Mouse (Mus musculus) urinary bladder, postnatal 25 days (tissue): ENCODE data around the gene Reep1.

Source experiments
- DNase-seq: peaks from one replicate; pipeline ENCODE4 v3.0.0; 2022; ENCODE audit warnings: low spot score

Reep1 gene

DNA sequence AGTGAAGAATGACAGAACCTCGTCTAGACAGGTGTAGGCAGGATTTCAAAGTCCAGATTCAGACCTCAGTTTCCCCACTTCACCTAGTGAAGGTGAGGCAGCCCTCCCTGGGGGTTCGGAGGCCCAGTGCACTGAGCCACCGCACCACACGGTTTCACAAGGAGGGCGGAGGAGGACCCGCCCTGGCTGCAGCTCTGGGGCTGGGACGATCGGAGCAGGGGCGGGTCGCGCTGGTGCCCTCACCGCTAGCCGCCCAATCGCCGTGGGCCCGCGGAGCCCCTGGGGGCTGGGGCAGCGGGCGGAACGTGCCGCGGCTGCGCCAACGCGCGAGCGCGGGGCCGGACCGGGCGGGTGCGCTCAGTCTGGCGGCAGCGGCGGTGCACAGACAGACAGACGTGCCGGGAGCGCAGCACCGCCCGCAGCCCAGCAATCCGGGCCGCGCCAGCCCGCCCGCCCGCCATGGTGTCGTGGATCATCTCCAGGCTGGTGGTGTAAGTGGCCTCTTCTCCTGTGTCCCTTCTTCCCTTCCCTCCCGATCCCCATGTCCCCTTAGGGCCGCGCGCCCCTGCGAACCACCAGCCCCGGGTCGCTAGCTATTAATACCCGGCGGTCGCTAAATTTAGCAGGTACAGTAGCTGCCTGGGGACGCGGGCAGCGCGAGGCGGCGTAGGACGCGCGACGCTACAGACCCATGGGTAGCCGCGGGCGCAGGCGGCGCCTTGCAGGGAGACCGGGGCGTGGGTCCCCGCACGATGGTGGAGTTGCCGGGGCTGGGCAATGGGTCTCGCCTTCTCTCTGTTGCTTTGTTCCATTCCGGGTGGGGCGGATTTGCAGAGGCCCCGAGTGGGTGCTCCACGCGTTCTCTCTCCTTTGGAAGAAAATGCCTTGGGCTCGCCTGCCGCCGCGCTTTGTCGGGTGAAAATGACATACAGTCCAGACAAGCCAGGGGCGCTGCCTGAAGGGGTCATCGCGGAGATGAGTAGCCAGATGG lies at the start of gene Reep1:
Gene Reep1, plus strand, starts transcription at position 51 of the 991 bp plus-strand sequence.
- DNase-seq, result peak; percentile 19

DNA sequence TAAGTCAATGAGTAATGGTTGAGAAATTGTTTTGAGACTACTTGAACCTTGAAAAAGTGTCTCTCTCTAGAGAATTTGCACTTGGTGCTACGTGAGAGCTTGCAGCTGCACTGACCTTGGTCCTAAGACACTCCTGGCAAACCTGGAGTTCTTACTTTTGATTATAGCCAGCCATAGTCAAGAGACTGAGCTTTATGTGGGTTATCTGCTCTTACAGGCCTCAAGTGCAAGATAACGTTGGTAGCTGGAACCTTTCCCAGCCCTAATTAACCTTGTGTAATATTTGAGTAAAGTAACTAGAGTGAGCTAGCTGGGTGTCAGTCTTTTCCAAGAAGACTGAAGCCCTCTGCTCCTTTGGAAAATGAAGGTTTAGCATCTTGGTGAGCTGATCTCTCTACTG lies 49.1 kb upstream of the Reep1 start:
- DNase-seq, result no peak

DNA sequence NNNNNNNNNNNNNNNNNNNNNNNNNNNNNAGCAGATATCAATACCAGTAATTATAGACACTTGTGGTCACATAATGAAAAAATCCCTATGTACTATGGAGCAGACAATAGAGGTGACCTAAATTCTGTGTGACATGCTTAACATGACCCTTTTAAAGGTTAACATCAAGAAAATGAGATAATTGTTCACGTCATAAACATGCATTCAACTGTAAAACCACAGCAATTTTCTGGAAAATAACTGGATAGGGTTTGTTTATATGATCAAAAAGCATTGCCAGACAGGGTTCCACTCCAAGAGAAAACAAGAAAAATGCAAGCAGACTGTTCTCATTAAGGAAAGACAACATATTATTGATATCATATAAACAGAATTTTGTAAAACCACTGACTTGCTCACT lies 42.9 kb upstream of the Reep1 start:
- DNase-seq, result no peak

DNA sequence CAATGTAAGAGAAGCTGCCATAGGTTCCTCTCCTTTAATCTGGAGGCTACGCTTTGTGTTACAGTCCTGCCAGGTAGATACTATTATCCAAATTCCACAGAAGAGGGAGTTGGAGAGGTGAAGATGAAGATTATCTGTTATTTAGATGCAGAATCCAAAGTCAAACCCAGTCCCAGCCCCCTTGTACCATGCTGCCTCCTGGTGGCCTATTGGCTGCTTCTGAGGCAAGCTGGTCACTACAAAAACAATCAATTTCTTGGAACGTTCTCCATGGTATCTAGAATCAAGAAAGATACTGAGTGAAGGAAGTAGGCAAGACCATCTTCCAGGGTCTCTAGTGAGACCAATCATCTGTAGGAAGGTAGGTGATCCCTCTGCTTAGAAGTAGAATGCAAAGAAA lies 34.2 kb upstream of the Reep1 start:
- DNase-seq, result peak; percentile 15

DNA sequence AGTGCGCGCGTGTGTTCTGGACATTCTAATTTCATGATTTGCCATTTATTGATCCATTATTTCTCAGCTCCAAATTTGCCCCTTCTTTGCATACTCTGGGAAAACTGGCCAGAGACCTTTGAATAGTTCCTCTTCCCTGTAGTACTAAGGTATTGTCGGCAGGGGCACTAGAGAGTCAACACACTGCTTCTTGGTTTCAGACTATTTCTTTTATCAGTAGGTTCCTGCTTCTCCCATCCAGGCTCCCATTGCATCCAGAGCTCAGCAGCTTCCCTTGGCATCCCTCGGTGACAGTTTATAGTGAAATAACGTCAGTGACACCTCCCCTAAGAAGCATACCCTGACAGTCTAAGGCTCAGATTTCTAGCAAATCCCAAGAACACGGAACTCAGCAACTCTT lies 28.5 kb upstream of the Reep1 start:
- DNase-seq, result no peak

DNA sequence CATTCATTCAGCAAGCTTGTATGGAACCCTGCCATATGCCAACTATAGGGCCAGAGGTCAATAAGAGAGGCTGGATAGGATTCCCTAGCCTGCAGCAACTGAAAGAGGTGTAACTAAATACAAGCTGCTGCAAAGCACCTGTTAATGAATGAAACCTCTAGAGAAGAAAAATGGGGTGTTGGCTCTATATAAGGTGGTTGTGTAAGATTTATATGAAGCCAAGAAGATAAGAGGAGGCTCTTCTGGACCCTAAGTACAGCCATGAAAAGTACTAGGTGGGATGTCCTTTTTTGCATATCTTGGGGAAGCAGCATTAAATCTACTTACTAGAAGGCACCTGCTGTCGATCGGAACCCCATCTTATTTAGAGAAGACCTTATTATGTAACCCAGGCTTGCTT lies 12.2 kb upstream of the Reep1 start:
- no peak for DNase-seq

DNA sequence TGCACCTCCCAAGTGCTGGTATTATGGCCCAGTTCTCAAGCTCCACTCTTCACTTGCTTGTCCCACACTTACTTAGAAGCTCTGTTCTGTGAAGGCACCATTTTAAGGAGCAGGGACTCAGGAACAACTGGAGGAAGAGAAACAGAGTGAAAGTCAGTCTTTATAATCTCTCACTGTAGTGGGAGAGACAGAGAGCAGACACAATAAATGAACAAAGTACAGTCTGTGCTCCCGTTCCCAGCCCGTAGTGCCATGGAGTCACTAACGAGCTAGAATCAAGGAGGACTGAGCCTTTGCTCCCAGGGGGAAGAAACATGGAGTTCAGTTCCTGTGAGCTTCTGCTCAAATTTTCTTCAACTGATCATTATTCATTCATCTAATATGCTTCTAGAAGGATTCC lies 11.8 kb upstream of the Reep1 start:
- no peak for DNase-seq

DNA sequence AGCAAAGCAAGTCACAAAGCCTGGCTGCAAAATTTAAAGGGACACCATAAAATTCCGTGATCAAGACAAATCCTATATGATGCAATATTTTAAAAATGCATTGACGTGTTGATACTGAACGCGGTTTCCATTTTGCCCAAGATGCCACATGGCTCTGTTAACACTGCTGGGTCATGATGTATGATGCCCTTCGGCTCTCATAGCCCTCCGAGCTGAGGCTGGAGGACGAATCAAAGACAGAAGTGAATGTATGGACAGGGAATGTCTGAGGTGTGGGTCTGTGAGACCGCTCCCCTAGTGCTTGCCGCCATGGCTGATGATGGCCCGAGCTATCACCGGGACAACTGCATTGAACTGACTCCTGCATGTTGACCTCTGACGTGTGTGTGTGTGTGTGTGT lies 490 bp upstream of the Reep1 start:
- no peak for DNase-seq

DNA sequence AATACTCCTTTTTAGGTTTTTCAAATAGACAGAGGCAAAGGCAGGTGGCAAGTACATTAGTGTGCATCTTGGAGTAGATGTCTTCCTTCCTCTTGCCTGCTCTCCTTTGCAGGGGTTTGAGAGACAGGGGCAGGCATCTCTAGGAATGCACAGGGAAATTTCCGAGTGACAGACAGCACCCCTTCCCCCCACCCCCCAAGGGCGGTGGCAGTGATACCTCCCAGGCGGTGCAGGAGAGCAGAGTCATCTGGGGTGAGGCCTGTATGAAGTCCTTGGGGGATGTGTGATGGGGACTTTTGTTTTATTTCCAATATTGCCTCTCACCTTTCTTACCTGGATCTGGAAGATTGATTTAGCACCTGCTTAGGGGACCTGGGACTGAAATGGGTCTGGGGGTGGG lies 1.2 kb downstream of the Reep1 start:
- DNase-seq, result no peak

DNA sequence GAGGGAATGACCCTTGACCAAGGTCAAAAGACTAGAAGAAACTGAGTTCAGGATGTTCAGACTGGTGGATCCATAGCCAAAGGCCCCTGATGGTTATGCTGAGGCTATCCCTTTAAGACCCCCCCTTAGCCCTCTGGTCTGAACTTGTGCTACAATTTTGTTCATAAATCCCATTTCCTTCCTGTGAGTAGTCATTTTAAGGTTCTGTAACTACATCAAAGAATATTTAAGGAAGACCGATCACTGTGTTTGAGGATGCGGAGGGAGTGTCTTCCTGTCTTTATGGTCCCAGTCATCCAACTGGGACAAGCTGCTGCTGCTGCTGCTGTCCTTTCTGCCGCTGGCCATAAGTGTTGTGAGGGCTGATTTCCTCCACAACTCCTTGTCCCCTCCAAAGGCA lies 3.0 kb downstream of the Reep1 start:
- no peak for DNase-seq

DNA sequence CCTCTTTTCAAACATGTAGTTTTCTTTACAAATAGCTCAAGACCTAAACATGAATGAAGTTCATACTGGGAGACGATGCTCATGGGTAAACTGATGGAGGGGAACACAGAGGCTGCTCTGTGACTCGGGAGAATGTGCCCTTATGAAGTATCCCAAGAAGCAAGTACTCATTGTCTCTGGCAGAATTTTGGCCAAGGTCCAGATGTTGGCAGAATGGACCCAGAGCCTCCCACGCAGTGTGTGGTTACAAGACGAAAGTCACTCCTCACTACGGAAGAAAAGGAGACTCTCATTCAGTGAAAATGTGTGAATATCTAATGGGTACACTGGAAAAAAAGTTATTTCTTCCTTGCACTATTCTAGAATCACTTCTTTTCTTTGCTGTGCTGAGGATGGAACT lies 3.8 kb downstream of the Reep1 start:
- no peak for DNase-seq

DNA sequence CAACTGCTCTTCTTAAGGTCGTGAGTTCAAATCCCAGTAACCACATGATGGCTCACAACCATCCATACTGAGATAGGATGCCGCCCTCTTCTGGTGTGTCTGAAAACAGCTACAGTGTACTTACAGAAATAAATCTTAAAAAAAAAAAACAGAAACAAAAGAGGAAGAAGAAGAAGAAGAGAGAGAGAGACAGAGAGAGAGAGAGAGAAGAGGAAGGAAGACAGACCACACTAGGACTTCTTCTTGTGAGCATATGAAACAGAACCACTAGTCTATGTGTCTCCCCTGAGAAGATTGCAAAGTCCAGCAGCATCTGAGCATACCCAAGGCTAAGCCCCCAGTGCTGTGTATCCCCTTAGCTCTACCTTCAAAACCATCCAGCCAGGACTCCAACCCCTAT lies 6.2 kb downstream of the Reep1 start:
- no peak for DNase-seq

DNA sequence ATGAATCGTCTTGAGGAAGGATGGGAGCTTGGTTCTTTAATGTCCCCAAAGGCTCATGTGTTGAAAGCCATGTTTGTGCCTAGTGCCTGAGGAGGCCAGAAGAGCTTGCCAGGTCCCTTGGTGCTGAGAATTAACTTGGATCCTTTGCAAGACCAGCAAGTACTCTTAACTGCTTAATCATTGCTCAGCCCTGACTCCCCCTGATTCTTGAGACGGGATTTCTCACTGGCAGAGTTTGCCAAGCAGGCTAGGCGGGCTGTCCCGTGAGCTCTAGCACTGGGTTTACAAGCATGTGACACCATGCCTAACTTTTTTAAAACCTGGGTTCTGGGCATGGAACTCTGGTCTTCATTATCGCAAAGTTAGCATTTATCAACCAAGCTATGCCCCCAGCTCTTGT lies 7.6 kb downstream of the Reep1 start:
- DNase-seq, result no peak

DNA sequence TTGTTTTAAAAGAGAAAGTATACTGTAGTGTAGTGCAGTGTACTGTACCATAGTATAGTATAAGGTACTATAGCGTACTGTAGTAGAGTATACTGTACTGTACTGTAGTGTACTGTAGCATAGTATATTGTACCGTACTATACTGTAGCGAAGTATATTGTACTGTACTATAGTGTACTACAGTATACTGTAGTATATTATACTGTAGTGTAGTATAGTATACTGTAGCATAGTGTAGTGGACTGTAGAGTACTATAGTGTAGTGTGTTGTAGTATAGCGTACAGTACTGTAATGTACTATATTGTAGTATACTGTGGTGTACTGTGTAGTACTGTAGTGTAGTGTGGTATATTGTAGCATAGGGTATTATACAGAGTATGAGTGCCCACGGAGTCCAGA lies 9.1 kb downstream of the Reep1 start:
- no peak for DNase-seq

DNA sequence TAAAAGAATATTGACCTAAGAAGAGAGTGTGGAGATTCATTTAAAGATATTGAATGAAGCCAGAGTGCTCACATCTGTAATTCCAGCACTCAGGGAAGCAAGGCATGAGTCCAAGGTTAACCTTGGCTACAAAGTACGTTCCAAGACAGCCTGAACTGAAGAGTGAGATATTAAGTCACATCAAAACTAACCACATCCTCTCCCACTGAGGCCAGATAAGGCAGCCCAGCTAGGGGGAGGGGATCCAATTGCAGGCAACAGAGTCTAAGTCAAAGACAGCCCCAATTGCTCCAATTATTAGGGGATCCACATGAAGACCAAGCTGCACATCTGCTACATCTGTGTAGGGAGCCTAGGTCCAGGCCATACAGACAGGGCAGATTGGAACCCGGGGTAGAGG lies 11.0 kb downstream of the Reep1 start:
- DNase-seq, result no peak

DNA sequence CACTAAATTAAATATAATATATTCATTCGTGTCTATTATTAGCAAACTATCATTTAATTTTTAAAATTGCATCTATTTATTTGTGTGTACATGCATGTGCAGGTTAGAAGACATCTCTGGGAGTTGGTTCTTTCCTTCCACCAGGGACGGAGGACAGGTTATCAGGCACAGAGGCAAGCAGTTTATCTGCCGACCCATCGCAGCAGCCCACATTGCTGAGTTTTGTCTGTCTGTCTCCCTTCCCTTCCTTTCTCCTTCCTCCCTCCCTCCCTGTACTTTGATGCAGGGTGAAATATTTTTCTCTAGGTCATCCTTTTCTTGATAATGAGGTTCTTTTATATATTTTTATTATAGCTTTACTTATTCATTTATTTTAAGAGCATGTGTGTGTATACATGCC lies 11.9 kb downstream of the Reep1 start:
- no peak for DNase-seq

DNA sequence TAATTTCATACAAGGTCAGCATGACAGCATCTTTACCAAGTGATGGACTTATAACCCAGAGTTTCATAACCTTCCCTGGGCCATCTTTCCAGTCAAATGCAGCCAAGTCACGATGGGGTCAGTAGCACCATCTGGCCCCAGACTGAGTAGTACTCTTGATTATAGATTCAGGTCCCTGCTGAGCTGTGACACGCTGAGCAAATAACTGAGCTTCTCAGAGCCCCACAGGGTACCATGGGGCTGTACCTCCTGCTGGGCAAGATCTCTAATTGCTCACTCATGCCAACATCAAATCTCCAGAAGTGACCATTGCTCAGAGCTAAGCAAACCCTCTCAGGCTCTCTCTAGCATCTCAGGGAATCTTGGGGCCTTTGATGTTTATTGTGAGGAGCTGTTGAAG lies 15.6 kb downstream of the Reep1 start:
- DNase-seq, result no peak

DNA sequence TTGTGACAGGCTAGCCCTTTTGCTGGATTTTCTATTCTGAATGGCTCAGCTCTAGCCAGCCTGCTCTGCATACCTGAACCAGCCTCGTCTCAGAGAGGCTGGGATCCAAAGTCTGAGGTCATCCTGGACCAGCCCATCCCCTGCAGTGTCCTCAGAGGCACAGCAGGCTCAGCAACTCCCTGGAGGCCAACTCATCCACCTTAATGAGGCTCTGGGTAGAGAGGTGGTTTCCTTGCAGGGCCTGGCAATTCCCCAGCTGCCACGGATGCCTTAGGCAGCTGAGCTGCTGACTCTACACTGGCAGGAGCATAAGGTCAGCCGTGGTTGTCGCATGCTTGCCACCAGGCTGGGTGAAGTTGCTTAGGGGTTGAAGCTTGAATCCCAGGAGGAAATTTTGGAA lies 16.2 kb downstream of the Reep1 start:
- DNase-seq, result no peak

DNA sequence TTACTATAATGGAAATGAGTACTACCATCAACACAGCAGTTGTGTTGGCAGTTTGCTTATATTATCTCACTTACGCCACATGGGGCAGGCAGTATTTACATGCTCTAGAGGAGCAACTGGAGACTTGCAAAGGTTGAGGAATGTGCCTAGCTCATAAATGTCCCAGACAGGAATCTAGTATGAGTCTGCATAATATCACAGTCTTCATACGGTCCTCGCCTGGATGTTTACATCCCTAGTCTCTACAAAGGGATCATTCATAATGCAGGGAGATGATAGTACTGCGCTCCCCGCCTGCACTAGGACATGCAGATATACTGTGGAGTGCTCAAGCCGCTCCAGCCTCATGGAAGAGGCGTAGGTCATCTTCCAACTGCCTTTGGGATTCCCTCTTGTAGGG lies 19.3 kb downstream of the Reep1 start:
- no peak for DNase-seq

DNA sequence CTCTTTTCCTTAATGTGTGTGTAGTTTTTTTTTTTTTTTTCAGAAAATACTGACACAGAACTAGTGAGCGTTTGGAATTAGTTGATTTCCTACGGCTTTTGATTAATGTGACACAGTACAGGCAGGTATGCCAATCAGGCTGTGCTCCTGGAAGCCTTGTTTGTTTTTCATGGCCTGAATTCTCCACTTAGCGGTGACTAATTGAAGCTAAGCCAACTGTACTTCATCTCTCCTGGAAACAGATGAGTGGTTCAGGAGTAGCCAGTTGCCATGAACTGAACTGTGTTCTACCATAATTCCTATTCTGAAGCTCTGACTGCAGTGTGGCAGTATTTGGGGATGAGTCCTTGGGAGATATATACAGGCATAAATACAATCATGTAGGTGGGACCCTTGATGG lies 20.9 kb downstream of the Reep1 start:
- no peak for DNase-seq

DNA sequence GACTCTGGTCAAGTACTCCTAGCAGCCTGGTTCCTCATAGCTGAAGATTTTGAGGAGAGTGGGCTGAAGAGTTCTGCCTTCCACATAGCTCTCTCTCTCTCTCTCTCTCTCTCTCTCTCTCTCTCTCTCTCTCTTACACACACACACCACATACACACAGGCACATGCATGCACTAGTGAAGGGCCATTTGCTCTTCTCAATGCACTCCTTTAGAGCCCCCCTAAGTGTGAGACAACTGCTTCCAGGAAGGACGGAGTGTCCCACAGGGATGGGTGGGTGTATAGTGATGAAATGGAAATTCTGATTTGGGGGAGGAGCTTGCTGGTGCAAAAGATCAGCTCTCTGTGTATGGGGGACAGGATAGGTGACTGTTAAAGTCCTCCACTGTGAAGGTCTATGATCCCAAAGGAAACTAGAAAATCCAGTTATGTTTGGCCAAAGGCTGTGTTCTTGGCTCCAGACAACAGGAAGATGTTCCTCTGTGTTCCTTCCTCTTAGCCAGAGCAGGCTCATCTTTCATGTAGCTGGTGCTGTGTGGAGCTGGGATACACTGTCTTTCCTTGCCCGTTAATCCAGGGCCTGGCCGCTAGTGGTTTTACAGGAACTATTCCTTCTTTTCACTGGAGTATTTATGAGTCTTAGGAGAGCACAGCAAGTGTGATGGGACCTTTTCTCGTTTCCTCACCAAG lies 27.7 kb downstream of the Reep1 start:
- no peak for DNase-seq

DNA sequence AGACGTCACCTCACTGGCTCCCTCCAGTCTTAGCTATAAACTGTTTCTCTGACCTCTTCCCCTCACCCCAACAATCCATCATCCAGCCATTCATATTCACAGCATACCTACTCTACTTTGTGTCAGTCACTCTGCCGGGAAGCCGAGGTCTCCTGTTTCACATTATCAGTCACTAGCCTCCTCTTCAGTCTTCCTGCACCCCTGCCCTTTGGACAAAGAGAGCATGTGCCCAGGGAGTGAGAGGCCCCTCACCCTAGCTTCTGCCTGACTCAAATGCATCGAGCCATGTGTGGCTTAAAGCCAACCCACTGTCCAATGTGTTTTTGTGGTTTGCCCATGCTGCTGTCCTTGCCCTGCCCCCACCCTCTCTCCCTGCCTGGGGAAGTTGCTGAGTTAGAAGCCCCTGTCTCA lies 28.2 kb downstream of the Reep1 start:
- DNase-seq, result no peak

DNA sequence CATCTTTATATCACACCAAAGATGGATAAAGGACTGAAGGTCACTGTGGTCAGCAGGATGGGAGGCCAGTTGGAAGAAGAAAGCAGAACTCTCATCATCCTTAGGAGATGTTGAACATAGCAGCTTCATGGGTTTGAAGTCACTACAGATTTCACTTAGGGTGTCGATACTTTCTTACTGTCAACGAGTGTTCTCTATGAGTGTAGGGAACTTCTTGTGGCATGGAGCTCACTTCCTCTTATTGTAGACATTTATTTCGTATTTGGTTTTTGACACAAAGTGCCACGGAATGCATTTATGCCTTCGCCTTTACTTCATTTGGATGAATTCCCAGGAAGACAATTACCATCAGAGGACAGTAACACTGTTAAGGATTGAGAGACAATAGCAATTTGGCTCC lies 28.7 kb downstream of the Reep1 start:
- DNase-seq, result no peak

DNA sequence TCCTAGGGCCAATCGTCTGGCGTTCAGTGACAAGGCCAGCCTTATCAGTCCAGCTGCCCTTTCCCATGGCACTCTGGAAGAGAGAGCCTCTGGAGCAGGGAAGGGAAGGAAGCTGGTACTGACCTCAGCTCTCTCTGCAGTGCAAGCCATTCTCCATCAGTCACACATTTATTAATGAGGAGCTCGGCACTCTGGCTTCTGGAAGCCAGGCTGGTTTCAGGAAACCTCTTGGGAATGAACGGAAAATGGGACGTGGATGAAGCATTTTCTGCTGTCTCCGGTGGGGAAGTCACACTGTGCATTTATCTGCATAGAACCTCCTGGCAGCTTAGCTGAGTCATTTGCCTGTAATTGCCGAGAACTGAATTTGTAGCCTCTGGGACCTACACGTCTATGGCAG lies 29.8 kb downstream of the Reep1 start:
- DNase-seq, result no peak
